8 mouse cellular contexts compared by ENCODE assay signal in the genomic region with DNA sequence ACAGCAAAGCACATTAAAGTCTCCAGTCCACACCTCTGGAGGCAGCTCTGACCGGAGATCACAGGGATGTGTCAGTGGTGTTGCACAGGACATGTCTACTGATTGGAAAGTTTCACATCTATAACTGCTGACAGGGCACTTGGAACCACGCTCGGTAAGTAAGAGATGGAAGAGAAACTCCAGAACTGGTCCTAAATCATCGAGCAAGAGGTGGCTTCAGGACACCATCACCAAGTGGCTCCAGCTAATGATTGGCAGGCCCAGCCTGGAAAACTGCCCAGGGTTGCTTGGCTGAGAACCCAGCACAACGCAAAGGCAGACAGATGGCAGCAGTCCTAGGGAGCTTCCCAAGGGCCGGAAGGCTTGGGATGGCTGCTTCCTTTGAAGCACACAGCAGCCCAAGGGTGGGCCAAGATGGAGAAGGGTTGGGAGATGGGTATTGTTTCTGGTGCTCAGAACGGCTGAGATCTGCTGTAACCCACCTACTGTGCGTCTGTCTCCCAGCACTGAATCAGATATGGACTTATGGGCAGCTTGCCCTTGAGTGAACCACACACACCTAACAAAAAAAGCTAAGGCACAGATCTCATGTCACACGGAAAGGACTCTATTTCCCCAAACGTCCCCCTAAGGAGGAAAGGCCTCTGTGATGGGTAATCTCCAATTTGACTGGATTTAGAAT.
DNase-seq lines count a peak whose midpoint lies in the region; ATAC-seq and TF ChIP-seq lines count a peak whose summit lies in the region.

No protein-coding gene starts in this region.

- H3K36me3 ChIP-seq in hindbrain, embryonic 16.5 days (ENCODE audit: control insufficient read depth, insufficient read depth, low read length) = no peaks in the 10 kb centered on the region
- H3K36me3 ChIP-seq in hindbrain, embryonic 11.5 days (ENCODE audit: control insufficient read depth, insufficient read depth, low read length) = no peaks in the 10 kb centered on the region
- no peaks in the 10 kb centered on the region for H3K36me3 ChIP-seq in lung, postnatal 0 days (ENCODE audit: insufficient read depth, low read length)

- peak; percentile 52; the same call in 1 of the 2 replicates for TF ChIP-seq EP300 in lung, postnatal 0 days (IDR thresholded peaks at IDR 0.05)

- 68% methylated on average over 10 of the region's 10 CpGs for WGBS in hindbrain, embryonic 16.5 days
- WGBS in hindbrain, embryonic 11.5 days = 85% methylated on average over 10 of the region's 10 CpGs
- WGBS in lung, postnatal 0 days = 51% methylated on average over 10 of the region's 10 CpGs

- H3K4me3 ChIP-seq in hindbrain, embryonic 16.5 days (ENCODE audit: low read length) = no peak overlapping the region
- H3K4me3 ChIP-seq in hindbrain, embryonic 11.5 days (ENCODE audit: low read depth, low read length) = no peak overlapping the region
- H3K4me3 ChIP-seq in lung, postnatal 0 days (ENCODE audit: low read depth, low read length) = no peak overlapping the region

- H3K9ac ChIP-seq in hindbrain, embryonic 16.5 days (ENCODE audit: low read depth, low read length) = no peak overlapping the region
- no peak overlapping the region for H3K9ac ChIP-seq in hindbrain, embryonic 11.5 days (ENCODE audit: low read depth, low read length)
- H3K9ac ChIP-seq in lung, postnatal 0 days (replicated peaks; ENCODE audit: low read depth) = no peak overlapping the region

- ATAC-seq in hindbrain, embryonic 16.5 days = peak; percentile 48
- ATAC-seq in hindbrain, embryonic 11.5 days (ENCODE audit: low FRiP score) = no peak
- peak; percentile 53 for ATAC-seq in lung, postnatal 0 days

- TF ChIP-seq CTCF in lung, postnatal 0 days (IDR thresholded peaks at IDR 0.05) = peak; percentile 53

- 0 out of 2 replicates have a peak overlapping the region, but pooled peaks have one; percentile 13 for H3K27ac ChIP-seq in hindbrain, embryonic 16.5 days (ENCODE audit: low read depth, low read length)
- H3K27ac ChIP-seq in hindbrain, embryonic 11.5 days (ENCODE audit: low read depth, low read length) = no peak overlapping the region
- peak overlapping the region; percentile 32; the same call in 1 of the 2 replicates for H3K27ac ChIP-seq in lung, postnatal 0 days (ENCODE audit: low read length)

- DNase-seq in hindbrain, embryonic 11.5 days (ENCODE audit: low spot score) = no peak
- DNase-seq in cerebellum, adult 8-10 months = peak; percentile 95
- DNase-seq in heart, adult 11 months = peak; percentile 99
- peak; percentile 83 for DNase-seq in layer of hippocampus, adult 11-12 months (ENCODE audit: low spot score)
- peak; percentile 70 for DNase-seq in lung, postnatal 0 days (ENCODE audit: low spot score)
- DNase-seq in urinary bladder, postnatal 4 days (ENCODE audit: low spot score in 2 of 2) = peak; percentile 66 to 82
- DNase-seq in spleen, postnatal 10 days (ENCODE audit: low spot score in 2 of 2) = no peak

- H3K4me1 ChIP-seq in hindbrain, embryonic 16.5 days (ENCODE audit: control insufficient read depth, insufficient read depth, low read depth, low read length) = peaks cover 18% of the 10 kb centered on the region
- H3K4me1 ChIP-seq in hindbrain, embryonic 11.5 days (replicated peaks; ENCODE audit: control insufficient read depth, insufficient read depth, low read length) = peaks cover 5% of the 10 kb centered on the region; the same call in 1 of the 2 replicates
- peaks cover 22% of the 10 kb centered on the region; the same call in 1 of the 2 replicates for H3K4me1 ChIP-seq in lung, postnatal 0 days (ENCODE audit: insufficient read depth, low read depth, low read length)

- H3K27me3 ChIP-seq in hindbrain, embryonic 16.5 days (replicated peaks; ENCODE audit: control insufficient read depth, insufficient read depth, low read length) = no peaks in the 10 kb centered on the region
- H3K27me3 ChIP-seq in hindbrain, embryonic 11.5 days (ENCODE audit: control insufficient read depth, insufficient read depth, low read length) = no peaks in the 10 kb centered on the region
- no peaks in the 10 kb centered on the region for H3K27me3 ChIP-seq in lung, postnatal 0 days (replicated peaks; ENCODE audit: insufficient read depth, low read length)

- no peak overlapping the region for H3K4me2 ChIP-seq in hindbrain, embryonic 16.5 days (ENCODE audit: low read length)
- H3K4me2 ChIP-seq in hindbrain, embryonic 11.5 days (replicated peaks; ENCODE audit: low read depth, low read length) = no peak overlapping the region
- no peak overlapping the region for H3K4me2 ChIP-seq in lung, postnatal 0 days (replicated peaks; ENCODE audit: low read depth, low read length)

- no peaks in the 10 kb centered on the region for H3K9me3 ChIP-seq in hindbrain, embryonic 16.5 days (ENCODE audit: control insufficient read depth, low read length)
- no peaks in the 10 kb centered on the region for H3K9me3 ChIP-seq in hindbrain, embryonic 11.5 days (ENCODE audit: control insufficient read depth, low read length)
- H3K9me3 ChIP-seq in lung, postnatal 0 days (ENCODE audit: low read length) = no peaks in the 10 kb centered on the region

Comparison
In these comparisons a context has a peak if more than half of its experiments do, and no peak if none do; other contexts are left out.
1. DNase-seq: peak in cerebellum, adult 8-10 months (single experiment), heart, adult 11 months (single experiment), layer of hippocampus, adult 11-12 months (single experiment), lung, postnatal 0 days (single experiment) and urinary bladder, postnatal 4 days (2 of 2); none in hindbrain, embryonic 11.5 days (single experiment) and spleen, postnatal 10 days (0 of 2).